Mouse (Mus musculus) midbrain, embryonic 16.5 days (tissue): ENCODE results near the gene Cadm4. TPM values are rescaled to one million over a fixed set of nuclear protein-coding genes. Genes with fewer than 3 reads are reported as not detected.
A peak's percentile ranks its signal among the peaks of the same experiment; 100 is the strongest.
"Not testable (repeated sequence)": the region's sequence is repeated elsewhere in the genome, so short reads cannot be mapped to it uniquely, and the experiment has no call there.

Experiments used
- ATAC-seq: fragments of 200-750 bp; cut with Nextera tagmentation; 2 replicates; pipeline ENCODE4 v1.8.0; 2017; ENCODE audit warnings: moderate TSS enrichment
- H3K27ac ChIP-seq: fragments of 300-500 bp; sonication (generic); 2 replicates; pipeline ENCODE4 v1.5.1; 2014; ENCODE audit warnings: mild to moderate bottlenecking, low read length, mixed read lengths
- H3K27me3 ChIP-seq: fragments of 300-500 bp; sonication (generic); 2 replicates; pipeline ENCODE4 v1.6.1; 2014; ENCODE audit warnings: low read depth, low read length, mixed read lengths; ENCODE audit not compliant: control insufficient read depth, insufficient read depth
- H3K36me3 ChIP-seq: fragments of 300-500 bp; sonication (generic); 2 replicates; pipeline ENCODE4 v1.6.1; 2014; ENCODE audit warnings: mild to moderate bottlenecking, low read length, moderate library complexity, mixed read lengths; ENCODE audit not compliant: control insufficient read depth, insufficient read depth
- H3K4me1 ChIP-seq: fragments of 300-500 bp; sonication (generic); 2 replicates; pipeline ENCODE4 v1.6.1; 2014; ENCODE audit warnings: mild to moderate bottlenecking, low read length, mixed read lengths; ENCODE audit not compliant: control insufficient read depth, insufficient read depth
- H3K4me2 ChIP-seq: fragments of 300-500 bp; sonication (generic); 2 replicates; pipeline ENCODE4 v1.6.1; 2014; ENCODE audit warnings: mild to moderate bottlenecking, low read length, mixed read lengths
- H3K4me3 ChIP-seq: fragments of 300-500 bp; sonication (generic); 2 replicates; pipeline ENCODE4 v1.5.1; 2014; ENCODE audit warnings: low read depth, mild to moderate bottlenecking, low read length, moderate library complexity, mixed read lengths
- H3K9ac ChIP-seq: fragments of 300-500 bp; sonication (generic); 2 replicates; pipeline ENCODE4 v1.6.1; 2014; ENCODE audit warnings: low read depth, low read length, mixed read lengths
- H3K9me3 ChIP-seq: fragments of 300-500 bp; sonication (generic); replicated peaks from 2 replicates; pipeline ENCODE4 v1.6.1; 2014; ENCODE audit warnings: mild to moderate bottlenecking, low read length, mixed read lengths; ENCODE audit not compliant: control insufficient read depth, poor library complexity, severe bottlenecking
- WGBS: fragments of 180-500 bp; shearing (Covaris S2); extraction: QIAGEN DNeasy Blood & Tissue Kit; methylation state at CpG from one replicate; pipeline ENCODE4 v1.1.7; 2014; 5-methylcytosine and 5-hydroxymethylcytosine counted together
- polyA plus RNA-seq: library from polyadenylated mRNA; unstranded; fragments of >200 nt; fragmentation: Nextera tagmentation; extraction: Ambion mirVana; gene quantifications from 2 replicates; pipeline ENCODE4 v1.2.1, GENCODE M21; 2015

Cadm4 gene
- polyA plus RNA-seq, 1 experiment from 2014 or later, result 75.3 TPM

GRCm38 (mm10) chr7:24483291-24483690, 1.5 kb downstream of the Cadm4 start:
- H3K4me2 ChIP-seq, result peak overlapping the region; percentile 75
- H3K4me1 ChIP-seq, result peaks cover 58% of the 10 kb centered on the region
- H3K27ac ChIP-seq, H3K27me3 ChIP-seq, ATAC-seq, H3K36me3 ChIP-seq, H3K9me3 ChIP-seq: not testable (repeated sequence)
- peak overlapping the region; percentile 66 for H3K4me3 ChIP-seq
- H3K9ac ChIP-seq, result peak overlapping the region; percentile 90
- 57% methylated on average over 6 of the region's 6 CpGs for whole genome bisulfite sequencing

GRCm38 (mm10) chr7:24485481-24485880, 3.7 kb downstream of the Cadm4 start:
- Histone ChIP-seq H3K27ac (peak overlapping the region; percentile 77), H3K4me1 (peaks cover 54% of the 10 kb centered on the region)

GRCm38 (mm10) chr7:24486654-24487130, 4.9 kb downstream of the Cadm4 start:
- 0 out of 2 replicates have a peak, but pooled peaks have one; percentile 29 for ATAC-seq
- 38% methylated on average over 9 of the region's 9 CpGs for WGBS
- H3K4me1 ChIP-seq, result peaks cover 47% of the 10 kb centered on the region

More at GRCm38 (mm10) chr7:24485481-24485880, 3.7 kb downstream of the Cadm4 start:
- Histone ChIP-seq H3K4me2 (peak overlapping the region; percentile 67), H3K27me3 (no peaks in the 10 kb centered on the region), H3K9ac (peak overlapping the region; percentile 72), H3K4me3 (peak overlapping the region; percentile 35), H3K9me3 (no peaks in the 10 kb centered on the region), H3K36me3 (no peaks in the 10 kb centered on the region)
- ATAC-seq, result no peak
- 76% methylated on average over 9 of the region's 9 CpGs for WGBS

GRCm38 (mm10) chr7:24487403-24487802, 5.6 kb downstream of the Cadm4 start:
- no peak for ATAC-seq
- peaks cover 47% of the 10 kb centered on the region for H3K4me1 ChIP-seq
- H3K27ac ChIP-seq, result peak overlapping the region; percentile 77
- WGBS, result 42% methylated on average over 3 of the region's 3 CpGs
- no peaks in the 10 kb centered on the region for H3K36me3 ChIP-seq
- H3K4me3 ChIP-seq, result no peak overlapping the region; the same call in 1 of the 2 replicates
- H3K9me3 ChIP-seq, result no peaks in the 10 kb centered on the region
- H3K27me3 ChIP-seq, result no peaks in the 10 kb centered on the region
- peak overlapping the region; percentile 67; the same call in 1 of the 2 replicates for H3K4me2 ChIP-seq
- H3K9ac ChIP-seq, result peak overlapping the region; percentile 72

More at GRCm38 (mm10) chr7:24486654-24487130, 4.9 kb downstream of the Cadm4 start:
- Histone ChIP-seq H3K9me3 (no peaks in the 10 kb centered on the region), H3K4me3 (peak overlapping the region; percentile 35), H3K36me3 (no peaks in the 10 kb centered on the region), H3K4me2 (peak overlapping the region; percentile 67), H3K27ac (peak overlapping the region; percentile 77), H3K27me3 (no peaks in the 10 kb centered on the region), H3K9ac (peak overlapping the region; percentile 72)

GRCm38 (mm10) chr7:24488303-24488702, 6.5 kb downstream of the Cadm4 start:
- Histone ChIP-seq H3K36me3 (no peaks in the 10 kb centered on the region), H3K27ac (no peak overlapping the region), H3K4me3 (no peak overlapping the region), H3K4me1 (peaks cover 42% of the 10 kb centered on the region), H3K4me2 (no peak overlapping the region), H3K9ac (no peak overlapping the region), H3K9me3 (no peaks in the 10 kb centered on the region), H3K27me3 (no peaks in the 10 kb centered on the region)
- WGBS, result 86% methylated on average over 8 of the region's 8 CpGs
- ATAC-seq, result no peak

GRCm38 (mm10) chr7:24499856-24500577, 18.2 kb downstream of the Cadm4 start:
- H3K4me2 ChIP-seq, result no peak overlapping the region
- peaks cover 16% of the 10 kb centered on the region for H3K36me3 ChIP-seq
- no peak overlapping the region for H3K4me3 ChIP-seq
- H3K9me3 ChIP-seq, result no peaks in the 10 kb centered on the region
- no peak overlapping the region for H3K9ac ChIP-seq
- H3K27me3 ChIP-seq, result no peaks in the 10 kb centered on the region
- no peaks in the 10 kb centered on the region for H3K4me1 ChIP-seq
- ATAC-seq, result 0 out of 2 replicates have a peak, but pooled peaks have one; percentile 5
- no peak overlapping the region for H3K27ac ChIP-seq
- 23% methylated on average over 43 of the region's 43 CpGs for WGBS

GRCm38 (mm10) chr7:24500929-24501328, 19.1 kb downstream of the Cadm4 start:
- no peak overlapping the region for H3K4me2 ChIP-seq
- no peaks in the 10 kb centered on the region for H3K9me3 ChIP-seq
- ATAC-seq, result no peak
- peaks cover 16% of the 10 kb centered on the region for H3K36me3 ChIP-seq
- H3K27ac ChIP-seq, result no peak overlapping the region
- WGBS, result 40% methylated on average over 7 of the region's 7 CpGs
- H3K9ac ChIP-seq, result no peak overlapping the region
- H3K4me1 ChIP-seq, result peaks cover 7% of the 10 kb centered on the region
- H3K4me3 ChIP-seq, result no peak overlapping the region
- no peaks in the 10 kb centered on the region for H3K27me3 ChIP-seq

GRCm38 (mm10) chr7:24501492-24501891, 19.7 kb downstream of the Cadm4 start:
- H3K27me3 ChIP-seq, result no peaks in the 10 kb centered on the region
- 57% methylated on average over 21 of the region's 21 CpGs for WGBS
- peaks cover 13% of the 10 kb centered on the region for H3K4me1 ChIP-seq
- H3K36me3 ChIP-seq, result peaks cover 16% of the 10 kb centered on the region
- no peak overlapping the region for H3K27ac ChIP-seq
- no peak overlapping the region for H3K4me3 ChIP-seq
- no peak overlapping the region for H3K9ac ChIP-seq
- ATAC-seq, result no peak
- H3K9me3 ChIP-seq, result no peaks in the 10 kb centered on the region
- no peak overlapping the region for H3K4me2 ChIP-seq

GRCm38 (mm10) chr7:24504004-24504403, 22.2 kb downstream of the Cadm4 start:
- 5% methylated on average over 7 of the region's 10 CpGs for WGBS
- H3K9ac ChIP-seq, result no peak overlapping the region
- peaks cover 21% of the 10 kb centered on the region for H3K4me1 ChIP-seq
- no peak for ATAC-seq
- H3K9me3 ChIP-seq, result no peaks in the 10 kb centered on the region
- H3K4me2 ChIP-seq, result no peak overlapping the region
- H3K4me3 ChIP-seq, result no peak overlapping the region
- H3K27me3 ChIP-seq, result no peaks in the 10 kb centered on the region
- no peak overlapping the region; the same call in 1 of the 2 replicates for H3K27ac ChIP-seq
- H3K36me3 ChIP-seq, result peaks cover 16% of the 10 kb centered on the region
